8 mouse cellular contexts compared by ENCODE assay signal in genomic region chr17:56074827-56075208, GRCm38 (mm10). TPM values are rescaled to one million over a fixed set of nuclear protein-coding genes. Genes with fewer than 3 reads are reported as not detected.
A peak's percentile ranks its signal among the peaks of the same experiment; 100 is the strongest.
DNase-seq lines count a peak whose midpoint lies in the region; ATAC-seq and TF ChIP-seq lines count a peak whose summit lies in the region.

Gene Ubxn6 (minus strand): TSS chr17:56075028.

- peak within 1 kb of the TSS; percentile 79 for H3K27ac ChIP-seq in CH12.LX (ENCODE audit: insufficient read depth, low read depth)
- H3K27ac ChIP-seq in forebrain, embryonic 12.5 days: peak within 1 kb of the TSS; percentile 92
- peak within 1 kb of the TSS; percentile 99 for H3K27ac ChIP-seq in heart, postnatal 0 days (ENCODE audit: low read depth)
- H3K27ac ChIP-seq in liver, embryonic 16.5 days (ENCODE audit: low read length): peak within 1 kb of the TSS; percentile 99
- peak within 1 kb of the TSS; percentile 95 for H3K27ac ChIP-seq in neural tube, embryonic 13.5 days (replicated peaks)
- peak within 1 kb of the TSS; percentile 99 for H3K27ac ChIP-seq in testis, adult 2 months (ENCODE audit: control insufficient read depth, insufficient read depth, low read depth, low read length)

- H3K4me2 ChIP-seq in CH12.LX (ENCODE audit: insufficient read depth, low read depth, poor library complexity, severe bottlenecking): peak within 1 kb of the TSS; percentile 98
- H3K4me2 ChIP-seq in forebrain, embryonic 12.5 days: peak within 1 kb of the TSS; percentile 76
- H3K4me2 ChIP-seq in heart, postnatal 0 days (ENCODE audit: low read depth, low read length): peak within 1 kb of the TSS; percentile 75
- peak within 1 kb of the TSS; percentile 98 for H3K4me2 ChIP-seq in liver, embryonic 16.5 days (ENCODE audit: low read depth, low read length)
- H3K4me2 ChIP-seq in neural tube, embryonic 13.5 days: peak within 1 kb of the TSS; percentile 82

- no peaks in the 10 kb centered on the region for H3K27me3 ChIP-seq in CH12.LX (replicated peaks)
- H3K27me3 ChIP-seq in forebrain, embryonic 12.5 days: no peaks in the 10 kb centered on the region
- H3K27me3 ChIP-seq in heart, postnatal 0 days (ENCODE audit: control insufficient read depth, insufficient read depth, low read length): no peaks in the 10 kb centered on the region
- H3K27me3 ChIP-seq in liver, embryonic 16.5 days (ENCODE audit: control insufficient read depth, insufficient read depth, low read depth, low read length): no peaks in the 10 kb centered on the region
- H3K27me3 ChIP-seq in neural tube, embryonic 13.5 days: no peaks in the 10 kb centered on the region
- no peaks in the 10 kb centered on the region for H3K27me3 ChIP-seq in testis, adult 2 months (ENCODE audit: control insufficient read depth, insufficient read depth, low read length)

- H3K4me3 ChIP-seq in CH12.LX (replicated peaks in 1 of 3; ENCODE audit: low read depth in 2 of 3, low read length in 2 of 3, poor library complexity in 1 of 3): peak within 1 kb of the TSS; percentile 66 to 79 (median 77)
- peak within 1 kb of the TSS; percentile 62 for H3K4me3 ChIP-seq in forebrain, embryonic 12.5 days (replicated peaks)
- H3K4me3 ChIP-seq in heart, postnatal 0 days (ENCODE audit: low read depth, low read length): peak within 1 kb of the TSS; percentile 86
- H3K4me3 ChIP-seq in liver, embryonic 16.5 days (ENCODE audit: low read depth, low read length): peak within 1 kb of the TSS; percentile 86
- H3K4me3 ChIP-seq in neural tube, embryonic 13.5 days: peak within 1 kb of the TSS; percentile 84
- peak within 1 kb of the TSS; percentile 95 for H3K4me3 ChIP-seq in testis, adult 2 months (ENCODE audit: control insufficient read depth, low read depth, low read length)

- peaks cover 3% of the 10 kb centered on the region for H3K79me2 ChIP-seq in CH12.LX (replicated peaks; ENCODE audit: control insufficient read depth, extremely low read depth, insufficient read depth, poor library complexity, severe bottlenecking)

- peak in 1 of 2 experiments; percentile 18; a peak in 1 of 4 replicates for TF ChIP-seq CTCF in CH12.LX (conservative IDR thresholded peaks at IDR 0.05 in 1 of 2, IDR thresholded peaks at IDR 0.05 in 1 of 2; ENCODE audit: low read depth in 2 of 2, low read length in 2 of 2)
- TF ChIP-seq CTCF in heart, postnatal 0 days (IDR thresholded peaks at IDR 0.05; ENCODE audit: low read depth): peak; percentile 33; the same call in 1 of the 2 replicates
- TF ChIP-seq CTCF in testis, adult 2 months (IDR thresholded peaks at IDR 0.05; ENCODE audit: control insufficient read depth, insufficient read depth, insufficient replicate concordance, low read depth, low read length): no peak

- TF ChIP-seq RAD21 in CH12.LX (IDR thresholded peaks at IDR 0.05; ENCODE audit: low read depth, low read length): no peak

- in situ Hi-C loops in CH12.LX (cut with MboI; ENCODE audit: low pct_ligation_motif_present, low pct_unique_long_range_greater_than_20kb, low sequenced_read_pairs): loop anchor here (5.0 kb wide), 1 partner anchor 33 kb away; the partner anchor contains the start of gene Chaf1a

- H3K36me3 ChIP-seq in CH12.LX (replicated peaks in 1 of 2; ENCODE audit: control insufficient read depth in 1 of 2, insufficient read depth in 1 of 2, low read length in 1 of 2): peaks cover 30 to 37% of the 10 kb centered on the region in 2 experiments
- peaks cover 32% of the 10 kb centered on the region for H3K36me3 ChIP-seq in forebrain, embryonic 12.5 days (replicated peaks)
- H3K36me3 ChIP-seq in heart, postnatal 0 days (replicated peaks; ENCODE audit: control insufficient read depth, insufficient read depth, low read length): peaks cover 37% of the 10 kb centered on the region
- peaks cover 11% of the 10 kb centered on the region for H3K36me3 ChIP-seq in liver, embryonic 16.5 days (ENCODE audit: control insufficient read depth, insufficient read depth)
- H3K36me3 ChIP-seq in neural tube, embryonic 13.5 days: peaks cover 38% of the 10 kb centered on the region
- peaks cover 2% of the 10 kb centered on the region; the same call in 1 of the 2 replicates for H3K36me3 ChIP-seq in testis, adult 2 months (ENCODE audit: control insufficient read depth, insufficient read depth, low read length)

- no peak for TF ChIP-seq EP300 in CH12.LX (IDR thresholded peaks at IDR 0.05; ENCODE audit: low read length)
- TF ChIP-seq EP300 in heart, postnatal 0 days (IDR thresholded peaks at IDR 0.05; ENCODE audit: low read depth): peak; percentile 77

- peak; percentile 56 for ATAC-seq in forebrain, embryonic 12.5 days (ENCODE audit: low FRiP score)
- peak; percentile 43 for ATAC-seq in heart, postnatal 0 days (ENCODE audit: insufficient read depth, low read depth)
- peak; percentile 17 for ATAC-seq in liver, embryonic 16.5 days (ENCODE audit: low read depth)
- ATAC-seq in neural tube, embryonic 13.5 days (ENCODE audit: low read depth): peak; percentile 58

- peak; percentile 96 for DNase-seq in CH12.LX (ENCODE audit: extremely low read depth)
- peak; percentile 92 for DNase-seq in c-Kit-positive CD71-positive TER-119-negative erythroid progenitor cells, embryonic 14.5 days (ENCODE audit: low read depth)
- DNase-seq in heart, postnatal 0 days (ENCODE audit: low spot score): peak; percentile 98
- DNase-seq in kidney, postnatal 4 days: peak; percentile 99 to 100

- H3K4me1 ChIP-seq in CH12.LX (ENCODE audit: control insufficient read depth in 1 of 2, insufficient read depth in 2 of 2): peaks cover 5 to 40% of the 10 kb centered on the region in 2 experiments; a peak in 3 of 4 replicates
- H3K4me1 ChIP-seq in forebrain, embryonic 12.5 days: peaks cover 22% of the 10 kb centered on the region
- H3K4me1 ChIP-seq in heart, postnatal 0 days (ENCODE audit: control insufficient read depth, insufficient read depth): peaks cover 5% of the 10 kb centered on the region; the same call in 1 of the 2 replicates
- peaks cover 25% of the 10 kb centered on the region for H3K4me1 ChIP-seq in liver, embryonic 16.5 days (ENCODE audit: control insufficient read depth, low read depth, low read length)
- H3K4me1 ChIP-seq in neural tube, embryonic 13.5 days (replicated peaks): peaks cover 18% of the 10 kb centered on the region
- peaks cover 2% of the 10 kb centered on the region for H3K4me1 ChIP-seq in testis, adult 2 months (ENCODE audit: control insufficient read depth, insufficient read depth, low read length)

- peak within 1 kb of the TSS; percentile 95 for H3K9ac ChIP-seq in CH12.LX (ENCODE audit: insufficient read depth, low read depth)
- peak within 1 kb of the TSS; percentile 71 for H3K9ac ChIP-seq in forebrain, embryonic 12.5 days
- H3K9ac ChIP-seq in heart, postnatal 0 days (replicated peaks; ENCODE audit: low read depth, low read length): peak within 1 kb of the TSS; percentile 73
- peak within 1 kb of the TSS; percentile 76 for H3K9ac ChIP-seq in liver, embryonic 16.5 days (ENCODE audit: low read depth, low read length)
- H3K9ac ChIP-seq in neural tube, embryonic 13.5 days: peak within 1 kb of the TSS; percentile 90

- TF ChIP-seq POLR2A in CH12.LX (IDR thresholded peaks at IDR 0.05; ENCODE audit: low read depth, low read length): peak; percentile 61; the same call in 1 of the 2 replicates
- peak; percentile 60 for TF ChIP-seq POLR2A in testis, adult 2 months (IDR thresholded peaks at IDR 0.05; ENCODE audit: control insufficient read depth, low read depth, low read length)

- under 1% methylated on average over 35 of the region's 35 CpGs for WGBS in forebrain, embryonic 12.5 days
- WGBS in heart, postnatal 0 days: under 1% methylated on average over 35 of the region's 35 CpGs
- WGBS in liver, embryonic 16.5 days (ENCODE audit: insufficient replicate concordance): 0% methylated on average over 35 of the region's 35 CpGs
- WGBS in neural tube, embryonic 13.5 days: under 1% methylated on average over 35 of the region's 35 CpGs

- dilution Hi-C loops in CH12.LX (cut with MboI; ENCODE audit: extremely low pct_ligation_motif_present, extremely low pct_unique_long_range_greater_than_20kb, low sequenced_read_pairs): no loop called here

- no peaks in the 10 kb centered on the region for H3K9me3 ChIP-seq in CH12.LX (replicated peaks; ENCODE audit: low read length)
- H3K9me3 ChIP-seq in forebrain, embryonic 12.5 days: no peaks in the 10 kb centered on the region
- H3K9me3 ChIP-seq in heart, postnatal 0 days (replicated peaks; ENCODE audit: control insufficient read depth, low read length): no peaks in the 10 kb centered on the region
- no peaks in the 10 kb centered on the region for H3K9me3 ChIP-seq in liver, embryonic 16.5 days (replicated peaks; ENCODE audit: control insufficient read depth, low read length)
- H3K9me3 ChIP-seq in neural tube, embryonic 13.5 days: no peaks in the 10 kb centered on the region

TF ChIP-seq in CH12.LX, 34 proteins besides CTCF, POLR2A, EP300 and RAD21 (continues in another document):
- TF ChIP-seq MAFK (IDR thresholded peaks at IDR 0.05; ENCODE audit: insufficient replicate concordance, low read length) (no peak), CHD1 (IDR thresholded peaks at IDR 0.05; ENCODE audit: low read depth, low read length) (no peak), BHLHE40 (IDR thresholded peaks at IDR 0.05; ENCODE audit: low read depth, low read length) (peak; percentile 100), HCFC1 (IDR thresholded peaks at IDR 0.05; ENCODE audit: low read depth, low read length) (peak; percentile 85), MAZ (IDR thresholded peaks at IDR 0.05; ENCODE audit: low read depth, low read length) (peak; percentile 94), NRF1 (IDR thresholded peaks at IDR 0.05; ENCODE audit: low read depth, low read length) (no peak; the same call in 1 of the 2 replicates), POLR2AphosphoS2 (IDR thresholded peaks at IDR 0.05; ENCODE audit: low read depth, low read length) (no peak), MAX (IDR thresholded peaks at IDR 0.05; ENCODE audit: low read length) (no peak; the same call in 1 of the 2 replicates), UBTF (IDR thresholded peaks at IDR 0.05; ENCODE audit: low read depth, low read length) (no peak), TCF12 (IDR thresholded peaks at IDR 0.05; ENCODE audit: low read depth, low read length) (no peak; the same call in 1 of the 2 replicates), USF1 (IDR thresholded peaks at IDR 0.05; ENCODE audit: low read depth, low read length) (peak; percentile 88), KAT2A (IDR thresholded peaks at IDR 0.05; ENCODE audit: insufficient replicate concordance, low read length) (peak; percentile 35; the same call in 1 of the 2 replicates)

RNA-seq across cellular contexts. Expression of gene Ubxn6, which starts in this region (rescaled TPM):
- total RNA-seq in CH12.LX (2012; rRNA removed) (26.8 and 27.8 TPM in 2 replicates), CH12.LX (2014; rRNA removed) (23.9 and 29.1 TPM in 2 replicates)
- polyA plus RNA-seq in CH12.LX (2012; ENCODE audit: insufficient read length, low read depth): 24.6 and 26.9 TPM in 2 replicates
- 49.7 and 50.8 TPM in 2 replicates for polyA plus RNA-seq in forebrain, embryonic 12.5 days (2016; fragmentation: Nextera tagmentation; extraction: Ambion mirVana)
- 67.5 and 68.1 TPM in 2 replicates for total RNA-seq in heart, postnatal 0 days (2014; rRNA removed; ENCODE audit: low replicate concordance)
- polyA plus RNA-seq in heart, postnatal 0 days (2015; fragmentation: Nextera tagmentation; extraction: Ambion mirVana): 56.2 and 58.2 TPM in 2 replicates
- polyA plus RNA-seq in liver, embryonic 16.5 days (2015; fragmentation: Nextera tagmentation; extraction: Ambion mirVana): 14.1 and 15.3 TPM in 2 replicates
- 79.6 and 91.4 TPM in 2 replicates for polyA plus RNA-seq in neural tube, embryonic 13.5 days (2015; fragmentation: Nextera tagmentation; extraction: Ambion mirVana)
- 646 and 694 TPM in 2 replicates for polyA plus RNA-seq in testis, adult 2 months (2012; rRNA removed)

Comparison
In these comparisons a context has a peak if more than half of its experiments do, and no peak if none do; other contexts are left out.
1. Peak in every context shown above with its lines: DNase-seq, ATAC-seq, H3K4me3 ChIP-seq and H3K27ac ChIP-seq.